Mouse (Mus musculus): ENCODE data around the gene Ubc.

- TF ChIP-seq EP300 (IDR thresholded peaks at IDR 0.05; ENCODE audit: low read depth): no peak
- no peak for TF ChIP-seq CTCF (IDR thresholded peaks at IDR 0.05; ENCODE audit: low read depth)
Measured at GRCm38 (mm10) chr5:125408842-125409241, 18.8 kb upstream of the Ubc start.
